Mouse (Mus musculus): Measurements from ENCODE around the gene Lama5. TPM values are rescaled to one million over a fixed set of nuclear protein-coding genes. Genes with fewer than 3 reads are reported as not detected.
A peak's percentile ranks its signal among the peaks of the same experiment; 100 is the strongest.

The Lama5 gene
- polyA plus RNA-seq, 1 experiment from 2014 or later: 22.5 TPM

DNA sequence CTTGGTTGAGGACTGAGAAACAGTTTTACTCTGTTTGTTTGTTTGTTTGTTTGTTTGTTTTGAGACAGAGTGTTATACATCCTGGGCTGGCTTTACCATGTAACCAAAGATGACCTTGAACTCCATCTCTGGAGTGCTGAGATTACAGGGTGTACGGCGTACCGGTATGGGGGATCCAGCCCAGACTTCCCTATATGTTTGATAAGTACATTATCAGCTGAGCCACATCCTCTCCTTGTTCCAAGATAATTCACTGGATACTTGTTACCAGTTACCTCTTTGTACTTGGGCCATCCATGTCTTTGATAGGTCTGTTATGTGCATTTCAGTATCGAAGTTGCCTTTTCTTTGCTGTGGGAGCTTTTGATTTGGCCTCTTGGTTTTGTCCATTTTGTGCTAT is 92.4 kb downstream of the Lama5 start:
- Histone ChIP-seq H3K9me3 (no peaks in the 10 kb centered on the region), H3K36me3 (peaks cover 10% of the 10 kb centered on the region), H3K4me2 (no peak overlapping the region), H3K4me3 (no peak overlapping the region), H3K27me3 (replicated peaks) (no peaks in the 10 kb centered on the region), H3K9ac (no peak overlapping the region), H3K4me1 (peaks cover 29% of the 10 kb centered on the region), H3K27ac (replicated peaks) (peak overlapping the region; percentile 56)
- WGBS: 56% methylated on average over 4 of the region's 4 CpGs
- no peak for ATAC-seq (ENCODE audit: extremely low read depth, insufficient number of reproducible peaks, low FRiP score, low TSS enrichment)

- no peak for ATAC-seq (ENCODE audit: extremely low read depth, insufficient number of reproducible peaks, low FRiP score, low TSS enrichment)
- no peak overlapping the region for H3K9ac ChIP-seq
- no peaks in the 10 kb centered on the region for H3K9me3 ChIP-seq
- H3K36me3 ChIP-seq: peaks cover 11% of the 10 kb centered on the region
- no peak overlapping the region for H3K4me2 ChIP-seq
- H3K4me3 ChIP-seq: no peak overlapping the region
- WGBS: 46% methylated on average over 1 of the region's 1 CpGs
- peaks cover 38% of the 10 kb centered on the region for H3K4me1 ChIP-seq
- no peak overlapping the region for H3K27ac ChIP-seq (replicated peaks)
- no peaks in the 10 kb centered on the region for H3K27me3 ChIP-seq (replicated peaks)
Observed at GRCm38 (mm10) chr2:180127675-180128074, 98.0 kb downstream of the Lama5 start.

Small RNA genes lying within 50 kb of the gene (microRNA-seq; reads per million reads assigned to microRNA genes)
- 0.61 reads per million for gene Mir3091
- gene Mir7005: not detected

Other genes starting within 250 kb of the Lama5 start
- 1.7 and 1.9 TPM in 2 replicates for gene Taf4, start 249.2 kb downstream of the Lama5 start, polyA plus RNA-seq (2015; fragmentation: Nextera tagmentation; extraction: Ambion mirVana)
- 4.8 and 5.3 TPM in 2 replicates for gene Lsm14b, start 200.9 kb downstream of the Lama5 start, polyA plus RNA-seq (2015; fragmentation: Nextera tagmentation; extraction: Ambion mirVana)
- gene Psma7, start 183.4 kb downstream of the Lama5 start, polyA plus RNA-seq (2015; fragmentation: Nextera tagmentation; extraction: Ambion mirVana): 382 and 477 TPM in 2 replicates
- 2.5 and 3.0 TPM in 2 replicates for gene Ss18l1, start 183.3 kb downstream of the Lama5 start, polyA plus RNA-seq (2015; fragmentation: Nextera tagmentation; extraction: Ambion mirVana)
- gene Mtg2, start 155.3 kb downstream of the Lama5 start, polyA plus RNA-seq (2015; fragmentation: Nextera tagmentation; extraction: Ambion mirVana): 23.9 and 24.8 TPM in 2 replicates
- gene Hrh3, start 121.4 kb downstream of the Lama5 start, polyA plus RNA-seq (2015; fragmentation: Nextera tagmentation; extraction: Ambion mirVana): not detected in 2 replicates
- gene Osbpl2, start 106.6 kb downstream of the Lama5 start, polyA plus RNA-seq (2015; fragmentation: Nextera tagmentation; extraction: Ambion mirVana): 34.1 and 37.8 TPM in 2 replicates
- 150 and 155 TPM in 2 replicates for gene Adrm1, start 54.4 kb downstream of the Lama5 start, polyA plus RNA-seq (2015; fragmentation: Nextera tagmentation; extraction: Ambion mirVana)
- 332 and 351 TPM in 2 replicates for gene Rps21, start 31.5 kb upstream of the Lama5 start, polyA plus RNA-seq (2015; fragmentation: Nextera tagmentation; extraction: Ambion mirVana)
- 9.0 and 9.3 TPM in 2 replicates for gene Cables2, start 47.6 kb upstream of the Lama5 start, polyA plus RNA-seq (2015; fragmentation: Nextera tagmentation; extraction: Ambion mirVana)
- 0.05 and 0.08 TPM in 2 replicates for gene Rbbp8nl, start 64.0 kb upstream of the Lama5 start, polyA plus RNA-seq (2015; fragmentation: Nextera tagmentation; extraction: Ambion mirVana)
- 11.8 and 14.7 TPM in 2 replicates for gene Gata5, start 108.8 kb upstream of the Lama5 start, polyA plus RNA-seq (2015; fragmentation: Nextera tagmentation; extraction: Ambion mirVana)
- 0.32 and 0.38 TPM in 2 replicates for gene Slco4a1, start 230.4 kb upstream of the Lama5 start, polyA plus RNA-seq (2015; fragmentation: Nextera tagmentation; extraction: Ambion mirVana)

Data from heart, embryonic 13.5 days (tissue).